Mouse (Mus musculus) forebrain, embryonic 10.5 days (tissue): ENCODE results near the gene Sobp. TPM values are rescaled to one million over a fixed set of nuclear protein-coding genes. Genes with fewer than 3 reads are reported as not detected.
A peak's percentile ranks its signal among the peaks of the same experiment; 100 is the strongest.

Source experiments
- DNase-seq: peaks from one replicate; pipeline ENCODE4 v3.0.0-alpha.2; 2017; ENCODE audit warnings: low spot score; ENCODE audit errors: extremely low spot score
- H3K27ac ChIP-seq: fragments of 300-500 bp; sonication (generic); 2 replicates; pipeline ENCODE4 v1.5.1; 2016; ENCODE audit warnings: mild to moderate bottlenecking
- H3K27me3 ChIP-seq: fragments of 300-500 bp; sonication (generic); 2 replicates; pipeline ENCODE4 v1.6.1; 2016; ENCODE audit warnings: mild to moderate bottlenecking; ENCODE audit not compliant: poor library complexity, severe bottlenecking
- H3K36me3 ChIP-seq: fragments of 300-500 bp; sonication (generic); replicated peaks from 2 replicates; pipeline ENCODE4 v1.6.1; 2016; ENCODE audit warnings: mild to moderate bottlenecking, moderate library complexity
- H3K4me1 ChIP-seq: fragments of 300-500 bp; sonication (generic); 2 replicates; pipeline ENCODE4 v1.6.1; 2016
- H3K4me3 ChIP-seq: fragments of 300-500 bp; sonication (generic); 2 replicates; pipeline ENCODE4 v1.5.1; 2016; ENCODE audit warnings: mild to moderate bottlenecking, moderate library complexity
- H3K9me3 ChIP-seq: fragments of 300-500 bp; sonication (generic); 2 replicates; pipeline ENCODE4 v1.6.1; 2016; ENCODE audit warnings: mild to moderate bottlenecking, moderate library complexity
- WGBS: fragments of 180-500 bp; shearing (Covaris S2); methylation state at CpG from one replicate; pipeline ENCODE4 v1.1.7; 2016; 5-methylcytosine and 5-hydroxymethylcytosine counted together
- polyA plus RNA-seq: library from polyadenylated mRNA; unstranded; fragments of >200 nt; fragmentation: Nextera tagmentation; extraction: Ambion mirVana; gene quantifications from 2 replicates; pipeline ENCODE4 v1.2.1, GENCODE M21; 2016

The Sobp gene
- polyA plus RNA-seq, 1 experiment from 2014 or later, result 1.8 TPM

GRCm38 (mm10) chr10:43173141-43173827, 1.0 kb downstream of the Sobp start:
- Histone ChIP-seq H3K9me3 (no peaks in the 10 kb centered on the region), H3K4me1 (peaks cover 64% of the 10 kb centered on the region), H3K27ac (peak overlapping the region; percentile 93), H3K36me3 (no peaks in the 10 kb centered on the region), H3K27me3 (peaks cover 80% of the 10 kb centered on the region), H3K4me3 (peak overlapping the region; percentile 94)
- WGBS, result under 1% methylated on average over 53 of the region's 53 CpGs
- DNase-seq, result peak; percentile 69

- no peak for DNase-seq
- Histone ChIP-seq H3K4me3 (peak overlapping the region; percentile 94), H3K36me3 (no peaks in the 10 kb centered on the region), H3K27ac (peak overlapping the region; percentile 93; the same call in 1 of the 2 replicates), H3K4me1 (peaks cover 66% of the 10 kb centered on the region), H3K9me3 (no peaks in the 10 kb centered on the region), H3K27me3 (peaks cover 75% of the 10 kb centered on the region)
- 2% methylated on average over 8 of the region's 8 CpGs for WGBS
Measured at GRCm38 (mm10) chr10:43172554-43172953, 1.8 kb downstream of the Sobp start.

- under 1% methylated on average over 7 of the region's 7 CpGs for WGBS
- H3K4me1 ChIP-seq, result peaks cover 66% of the 10 kb centered on the region
- H3K27ac ChIP-seq, result peak overlapping the region; percentile 93; the same call in 1 of the 2 replicates
- no peaks in the 10 kb centered on the region for H3K36me3 ChIP-seq
- no peaks in the 10 kb centered on the region for H3K9me3 ChIP-seq
- peaks cover 70% of the 10 kb centered on the region for H3K27me3 ChIP-seq
- H3K4me3 ChIP-seq, result peak overlapping the region; percentile 94
- no peak for DNase-seq
Measured at GRCm38 (mm10) chr10:43172066-43172465, 2.3 kb downstream of the Sobp start.

GRCm38 (mm10) chr10:43171106-43171505, 3.2 kb downstream of the Sobp start:
- peaks cover 2% of the 10 kb centered on the region; the same call in 1 of the 2 replicates for H3K9me3 ChIP-seq
- peak overlapping the region; percentile 94 for H3K4me3 ChIP-seq
- WGBS, result under 1% methylated on average over 8 of the region's 8 CpGs
- DNase-seq, result peak; percentile 52
- peaks cover 61% of the 10 kb centered on the region for H3K27me3 ChIP-seq
- H3K27ac ChIP-seq, result no peak overlapping the region
- H3K36me3 ChIP-seq, result no peaks in the 10 kb centered on the region; the same call in 1 of the 2 replicates
- H3K4me1 ChIP-seq, result peaks cover 66% of the 10 kb centered on the region

GRCm38 (mm10) chr10:43168847-43169246, 5.5 kb downstream of the Sobp start:
- 82% methylated on average over 7 of the region's 7 CpGs for WGBS
- Histone ChIP-seq H3K4me3 (no peak overlapping the region), H3K27ac (no peak overlapping the region), H3K36me3 (peaks cover 3% of the 10 kb centered on the region; the same call in 1 of the 2 replicates), H3K4me1 (peaks cover 47% of the 10 kb centered on the region), H3K27me3 (peaks cover 40% of the 10 kb centered on the region), H3K9me3 (peaks cover 2% of the 10 kb centered on the region; the same call in 1 of the 2 replicates)
- no peak for DNase-seq

- no peak for DNase-seq
- H3K4me3 ChIP-seq, result no peak overlapping the region
- peaks cover 27% of the 10 kb centered on the region for H3K27me3 ChIP-seq
- H3K4me1 ChIP-seq, result peaks cover 31% of the 10 kb centered on the region
- no peak overlapping the region for H3K27ac ChIP-seq
- peaks cover 15% of the 10 kb centered on the region for H3K9me3 ChIP-seq
- 92% methylated on average over 3 of the region's 3 CpGs for WGBS
- H3K36me3 ChIP-seq, result peaks cover 10% of the 10 kb centered on the region; the same call in 1 of the 2 replicates
Measured at GRCm38 (mm10) chr10:43166817-43167216, 7.5 kb downstream of the Sobp start.

- Histone ChIP-seq H3K4me1 (peaks cover 24% of the 10 kb centered on the region), H3K9me3 (peaks cover 15% of the 10 kb centered on the region)
Measured at GRCm38 (mm10) chr10:43166146-43166545, 8.2 kb downstream of the Sobp start.

GRCm38 (mm10) chr10:43164406-43164805, 9.9 kb downstream of the Sobp start:
- peaks cover 13% of the 10 kb centered on the region; the same call in 1 of the 2 replicates for H3K36me3 ChIP-seq
- no peak for DNase-seq
- no peak overlapping the region for H3K27ac ChIP-seq
- no peak overlapping the region for H3K4me3 ChIP-seq
- peaks cover 10% of the 10 kb centered on the region for H3K4me1 ChIP-seq
- 100% methylated on average over 2 of the region's 2 CpGs for WGBS
- peaks cover 15% of the 10 kb centered on the region for H3K9me3 ChIP-seq
- H3K27me3 ChIP-seq, result peaks cover 9% of the 10 kb centered on the region

More at GRCm38 (mm10) chr10:43166146-43166545, 8.2 kb downstream of the Sobp start:
- Histone ChIP-seq H3K27me3 (peaks cover 21% of the 10 kb centered on the region), H3K27ac (no peak overlapping the region), H3K4me3 (no peak overlapping the region), H3K36me3 (peaks cover 10% of the 10 kb centered on the region; the same call in 1 of the 2 replicates)
- WGBS, result 90% methylated on average over 1 of the region's 1 CpGs
- no peak for DNase-seq

- H3K4me3 ChIP-seq, result no peak overlapping the region
- no peaks in the 10 kb centered on the region for H3K4me1 ChIP-seq
- WGBS, result 94% methylated on average over 12 of the region's 12 CpGs
- H3K27me3 ChIP-seq, result no peaks in the 10 kb centered on the region
- H3K36me3 ChIP-seq, result peaks cover 17% of the 10 kb centered on the region; the same call in 1 of the 2 replicates
- peaks cover 15% of the 10 kb centered on the region for H3K9me3 ChIP-seq
- no peak overlapping the region for H3K27ac ChIP-seq
- DNase-seq, result no peak
Measured at GRCm38 (mm10) chr10:43162318-43162717, 12.0 kb downstream of the Sobp start.

- H3K9me3 ChIP-seq, result peaks cover 12% of the 10 kb centered on the region
- no peak overlapping the region for H3K27ac ChIP-seq
- DNase-seq, result no peak
- H3K4me3 ChIP-seq, result no peak overlapping the region
- no peaks in the 10 kb centered on the region for H3K27me3 ChIP-seq
- WGBS, result 91% methylated on average over 5 of the region's 5 CpGs
- peaks cover 17% of the 10 kb centered on the region; the same call in 1 of the 2 replicates for H3K36me3 ChIP-seq
- H3K4me1 ChIP-seq, result peaks cover 20% of the 10 kb centered on the region
Measured at GRCm38 (mm10) chr10:43159333-43159732, 15.0 kb downstream of the Sobp start.

GRCm38 (mm10) chr10:43158917-43159316, 15.4 kb downstream of the Sobp start:
- 91% methylated on average over 5 of the region's 5 CpGs for WGBS
- no peaks in the 10 kb centered on the region for H3K27me3 ChIP-seq
- DNase-seq, result no peak

GRCm38 (mm10) chr10:43155046-43155560, 19.2 kb downstream of the Sobp start:
- H3K9me3 ChIP-seq, result no peaks in the 10 kb centered on the region
- H3K27ac ChIP-seq, result peak overlapping the region; percentile 87
- H3K4me1 ChIP-seq, result peaks cover 36% of the 10 kb centered on the region
- H3K36me3 ChIP-seq, result peaks cover 9% of the 10 kb centered on the region; the same call in 1 of the 2 replicates
- peak; percentile 91 for DNase-seq
- peak overlapping the region; percentile 27 for H3K4me3 ChIP-seq
- WGBS, result 11% methylated on average over 12 of the region's 12 CpGs
- no peaks in the 10 kb centered on the region for H3K27me3 ChIP-seq

More at GRCm38 (mm10) chr10:43158917-43159316, 15.4 kb downstream of the Sobp start:
- Histone ChIP-seq H3K9me3 (peaks cover 12% of the 10 kb centered on the region), H3K4me3 (no peak overlapping the region), H3K27ac (no peak overlapping the region), H3K4me1 (peaks cover 24% of the 10 kb centered on the region), H3K36me3 (peaks cover 15% of the 10 kb centered on the region; the same call in 1 of the 2 replicates)

- no peak for DNase-seq
- H3K27me3 ChIP-seq, result no peaks in the 10 kb centered on the region
- no peak overlapping the region for H3K27ac ChIP-seq
- peaks cover 36% of the 10 kb centered on the region for H3K4me1 ChIP-seq
- no peaks in the 10 kb centered on the region for H3K9me3 ChIP-seq
- H3K4me3 ChIP-seq, result no peak overlapping the region
- 94% methylated on average over 8 of the region's 8 CpGs for WGBS
- H3K36me3 ChIP-seq, result peaks cover 12% of the 10 kb centered on the region; the same call in 1 of the 2 replicates
Measured at GRCm38 (mm10) chr10:43152643-43153042, 21.7 kb downstream of the Sobp start.
